Mouse (Mus musculus) stomach, postnatal 0 days (tissue): Measurements from ENCODE around the gene Mpnd.

Experiments
- CTCF ChIP-seq: IDR thresholded peaks from 2 replicates; pipeline ENCODE4 v1.5.1; 2016; ENCODE audit warnings: antibody characterized with exemption, low read depth, mild to moderate bottlenecking, moderate library complexity
- EP300 ChIP-seq: optimal IDR thresholded peaks from 2 replicates; pipeline ENCODE3; 2016; ENCODE audit warnings: antibody characterized with exemption

GRCm38 (mm10) chr17:56006956-56007355 is 1.4 kb downstream of the Mpnd start:
- no peak for TF ChIP-seq CTCF
- no peak for TF ChIP-seq EP300
